ENCODE assay signal across 8 mouse cellular contexts in genomic region chr4:105626371-105627320, GRCm38 (mm10).
A peak's percentile ranks its signal among the peaks of the same experiment; 100 is the strongest.
DNase-seq lines count a peak whose midpoint lies in the region; ATAC-seq and TF ChIP-seq lines count a peak whose summit lies in the region.

No protein-coding gene starts in this region.

- no peak overlapping the region for H3K4me3 ChIP-seq in limb, embryonic 14.5 days (replicated peaks; ENCODE audit: low read length)
- H3K4me3 ChIP-seq in limb, embryonic 10.5 days: no peak overlapping the region
- no peak overlapping the region for H3K4me3 ChIP-seq in forebrain, postnatal 0 days (ENCODE audit: low read depth, low read length)
- H3K4me3 ChIP-seq in forebrain, embryonic 15.5 days: no peak overlapping the region

- peaks cover 7% of the 10 kb centered on the region for H3K4me1 ChIP-seq in limb, embryonic 14.5 days (ENCODE audit: control insufficient read depth, insufficient read depth, low read length)
- no peaks in the 10 kb centered on the region for H3K4me1 ChIP-seq in limb, embryonic 10.5 days
- H3K4me1 ChIP-seq in forebrain, postnatal 0 days (ENCODE audit: insufficient read depth): no peaks in the 10 kb centered on the region
- H3K4me1 ChIP-seq in forebrain, embryonic 15.5 days: no peaks in the 10 kb centered on the region

- ATAC-seq in limb, embryonic 14.5 days (ENCODE audit: low FRiP score, low read depth): no peak
- ATAC-seq in forebrain, postnatal 0 days: no peak
- ATAC-seq in forebrain, embryonic 15.5 days (replicated peaks): no peak
- no peak for ATAC-seq in granulocyte monocyte progenitor cell, adult 5-6 weeks (replicated peaks; ENCODE audit: poor library complexity, severe bottlenecking)

- no peaks in the 10 kb centered on the region for H3K36me3 ChIP-seq in limb, embryonic 14.5 days (ENCODE audit: control insufficient read depth, insufficient read depth, low read length)
- no peaks in the 10 kb centered on the region for H3K36me3 ChIP-seq in limb, embryonic 10.5 days
- no peaks in the 10 kb centered on the region for H3K36me3 ChIP-seq in forebrain, postnatal 0 days (ENCODE audit: insufficient read depth)
- H3K36me3 ChIP-seq in forebrain, embryonic 15.5 days: no peaks in the 10 kb centered on the region

- H3K27ac ChIP-seq in limb, embryonic 14.5 days (replicated peaks; ENCODE audit: low read depth, low read length): no peak overlapping the region
- H3K27ac ChIP-seq in limb, embryonic 10.5 days: no peak overlapping the region
- H3K27ac ChIP-seq in forebrain, postnatal 0 days (ENCODE audit: low read depth, low read length): no peak overlapping the region
- H3K27ac ChIP-seq in forebrain, embryonic 15.5 days (replicated peaks): no peak overlapping the region

- WGBS in limb, embryonic 14.5 days: 78% methylated on average over 14 of the region's 14 CpGs
- whole genome bisulfite sequencing in limb, embryonic 10.5 days: 88% methylated on average over 14 of the region's 14 CpGs
- 73% methylated on average over 14 of the region's 14 CpGs for WGBS in forebrain, postnatal 0 days
- 84% methylated on average over 14 of the region's 14 CpGs for WGBS in forebrain, embryonic 15.5 days

- no peak overlapping the region for H3K9ac ChIP-seq in limb, embryonic 14.5 days (ENCODE audit: low read depth, low read length, severe bottlenecking)
- no peak overlapping the region for H3K9ac ChIP-seq in forebrain, postnatal 0 days
- H3K9ac ChIP-seq in forebrain, embryonic 15.5 days (replicated peaks): no peak overlapping the region

- no peak for TF ChIP-seq POLR2A in limb, embryonic 14.5 days (IDR thresholded peaks at IDR 0.05; ENCODE audit: borderline replicate concordance, extremely low read depth, insufficient read depth, insufficient read length)

- intact Hi-C loops in heart, postnatal 14 days (cut with DNase I): no loop called here

- no peak overlapping the region for H3K4me2 ChIP-seq in limb, embryonic 14.5 days (replicated peaks; ENCODE audit: low read depth, low read length, severe bottlenecking)
- H3K4me2 ChIP-seq in forebrain, postnatal 0 days (ENCODE audit: low read depth): no peak overlapping the region
- no peak overlapping the region for H3K4me2 ChIP-seq in forebrain, embryonic 15.5 days (replicated peaks)

- no peak for TF ChIP-seq CTCF in forebrain, postnatal 0 days (IDR thresholded peaks at IDR 0.05; ENCODE audit: low read depth)

- no peaks in the 10 kb centered on the region for H3K27me3 ChIP-seq in limb, embryonic 14.5 days (ENCODE audit: control insufficient read depth, insufficient read depth, low read length)
- H3K27me3 ChIP-seq in limb, embryonic 10.5 days (ENCODE audit: low read depth, poor library complexity, severe bottlenecking): no peaks in the 10 kb centered on the region
- H3K27me3 ChIP-seq in forebrain, postnatal 0 days (ENCODE audit: insufficient read depth, low read length): no peaks in the 10 kb centered on the region
- H3K27me3 ChIP-seq in forebrain, embryonic 15.5 days: no peaks in the 10 kb centered on the region

- DNase-seq in limb, embryonic 14.5 days (ENCODE audit: low spot score): peak; percentile 47
- no peak for DNase-seq in limb, embryonic 10.5 days (ENCODE audit: low spot score)
- peak; percentile 2 for DNase-seq in cerebellum, adult 8-10 months
- DNase-seq in heart, postnatal 14 days: peak; percentile 45 to 49
- DNase-seq in lung, postnatal 25 days (ENCODE audit: low spot score): peak; percentile 57
- DNase-seq in forebrain, postnatal 0 days: no peak

- H3K9me3 ChIP-seq in limb, embryonic 14.5 days (ENCODE audit: control insufficient read depth, low read length): no peaks in the 10 kb centered on the region
- H3K9me3 ChIP-seq in limb, embryonic 10.5 days (replicated peaks): no peaks in the 10 kb centered on the region
- H3K9me3 ChIP-seq in forebrain, postnatal 0 days (ENCODE audit: low read length): no peaks in the 10 kb centered on the region
- H3K9me3 ChIP-seq in forebrain, embryonic 15.5 days: no peaks in the 10 kb centered on the region

Comparison
In these comparisons a context has a peak if more than half of its experiments do, and no peak if none do; other contexts are left out.
1. DNase-seq: peak in limb, embryonic 14.5 days (single experiment), cerebellum, adult 8-10 months (single experiment), heart, postnatal 14 days (2 of 2) and lung, postnatal 25 days (single experiment); none in limb, embryonic 10.5 days (single experiment) and forebrain, postnatal 0 days (single experiment).